Mouse (Mus musculus): ENCODE results near the gene Kantr.
"Not testable (repeated sequence)": the region's sequence is repeated elsewhere in the genome, so short reads cannot be mapped to it uniquely, and the experiment has no call there.

DNA sequence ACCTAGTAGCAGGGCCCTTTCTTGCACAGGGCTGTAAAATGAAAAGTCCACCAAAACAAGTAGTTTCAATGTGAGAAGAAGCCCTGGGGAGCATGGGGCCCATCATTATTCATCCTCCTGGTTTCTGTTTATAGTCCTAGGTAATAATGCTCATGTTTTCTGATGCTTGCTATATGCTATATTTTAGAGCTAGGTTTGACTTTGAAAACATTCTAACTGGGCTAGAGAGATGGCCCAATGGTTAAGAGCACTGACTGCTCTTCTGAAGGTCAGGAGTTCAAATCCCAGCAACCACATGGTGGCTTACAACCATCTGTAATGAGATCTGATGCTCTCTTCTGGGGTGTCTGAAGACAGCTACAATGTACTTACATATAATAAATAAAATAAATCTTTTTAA is 2.1 kb upstream of the Kantr start:
- TF ChIP-seq POLR2A (IDR thresholded peaks at IDR 0.05; ENCODE audit: insufficient read length, low read depth); E2F4 (IDR thresholded peaks at IDR 0.05; ENCODE audit: insufficient read depth); CEBPB (IDR thresholded peaks at IDR 0.05; ENCODE audit: insufficient read depth, poor library complexity, severe bottlenecking); REST (IDR thresholded peaks at IDR 0.05; ENCODE audit: insufficient read depth, insufficient read length); TCF12 (IDR thresholded peaks at IDR 0.05; ENCODE audit: insufficient read depth, poor library complexity, severe bottlenecking); SRF (IDR thresholded peaks at IDR 0.05; ENCODE audit: control insufficient read depth, insufficient read length, low read depth); USF1 (IDR thresholded peaks at IDR 0.05; ENCODE audit: low read depth): not testable (repeated sequence)
